Mouse (Mus musculus) hindbrain, postnatal 0 days (tissue): ENCODE results near the gene Fam72a. TPM values are rescaled to one million over a fixed set of nuclear protein-coding genes. Genes with fewer than 3 reads are reported as not detected.

Source experiments
- ATAC-seq: fragments of 200-750 bp; cut with Nextera tagmentation; 2 replicates; pipeline ENCODE4 v1.8.0; 2017; ENCODE audit warnings: mild to moderate bottlenecking, moderate TSS enrichment, moderate library complexity
- DNase-seq: peaks from one replicate; pipeline ENCODE4 v3.0.0-alpha.2; 2015; ENCODE audit warnings: low spot score
- H3K27ac ChIP-seq: fragments of 300-500 bp; sonication (generic); 2 replicates; pipeline ENCODE4 v1.5.1; 2014; ENCODE audit warnings: mild to moderate bottlenecking
- H3K27me3 ChIP-seq: fragments of 300-500 bp; sonication (generic); 2 replicates; pipeline ENCODE4 v1.6.1; 2014; ENCODE audit warnings: low read length, mixed read lengths; ENCODE audit not compliant: insufficient read depth
- H3K36me3 ChIP-seq: fragments of 300-500 bp; sonication (generic); 2 replicates; pipeline ENCODE4 v1.6.1; 2014; ENCODE audit warnings: low read length, mixed read lengths; ENCODE audit not compliant: insufficient read depth
- H3K4me1 ChIP-seq: fragments of 300-500 bp; sonication (generic); 2 replicates; pipeline ENCODE4 v1.6.1; 2014; ENCODE audit warnings: antibody characterized with exemption, low read length, mixed read lengths; ENCODE audit not compliant: insufficient read depth
- H3K4me2 ChIP-seq: fragments of 300-500 bp; sonication (generic); 2 replicates; pipeline ENCODE4 v1.6.1; 2014; ENCODE audit warnings: low read depth, mild to moderate bottlenecking, low read length, moderate library complexity, mixed read lengths
- H3K4me3 ChIP-seq: fragments of 300-500 bp; sonication (generic); 2 replicates; pipeline ENCODE4 v1.5.1; 2014; ENCODE audit warnings: low read length
- H3K9ac ChIP-seq: fragments of 300-500 bp; sonication (generic); replicated peaks from 2 replicates; pipeline ENCODE4 v1.6.1; 2014; ENCODE audit warnings: mild to moderate bottlenecking, low read length, moderate library complexity, mixed read lengths
- H3K9me3 ChIP-seq: fragments of 300-500 bp; sonication (generic); 2 replicates; pipeline ENCODE4 v1.6.1; 2016; ENCODE audit warnings: low read length, mixed read lengths
- CTCF ChIP-seq: IDR thresholded peaks from 2 replicates; pipeline ENCODE4 v1.5.1; 2016; ENCODE audit warnings: antibody characterized with exemption, control low read depth, low read depth
- WGBS: fragments of 180-500 bp; shearing (Covaris S2); extraction: QIAGEN DNeasy Blood & Tissue Kit; methylation state at CpG from one replicate; pipeline ENCODE4 v1.1.7; 2014; 5-methylcytosine and 5-hydroxymethylcytosine counted together
- polyA plus RNA-seq: library from polyadenylated mRNA; unstranded; fragments of >200 nt; fragmentation: Nextera tagmentation; extraction: Ambion mirVana; gene quantifications from 2 replicates; pipeline ENCODE4 v1.2.1, GENCODE M21; 2015
- total RNA-seq: library from RNA; depleted of rRNA; stranded (reverse); fragments of >200 nt; gene quantifications from 2 replicates; pipeline ENCODE4 v1.2.3, GENCODE M21; 2014

The Fam72a gene
- total and polyA plus RNA-seq, 2 experiments from 2014 or later, result 0.98 TPM; not detected in 1

GRCm38 (mm10) chr1:131525586-131526271 is 2.0 kb upstream of the Fam72a start:
- H3K27me3 ChIP-seq, result no peaks in the 10 kb centered on the region
- WGBS, result under 1% methylated on average over 40 of the region's 41 CpGs
- no peaks in the 10 kb centered on the region for H3K36me3 ChIP-seq
- H3K4me1 ChIP-seq, result peaks cover 21% of the 10 kb centered on the region
- peak; percentile 70 for DNase-seq
- H3K9ac ChIP-seq, result peak overlapping the region; percentile 69
- no peak for TF ChIP-seq CTCF
- no peak for ATAC-seq
- H3K4me3 ChIP-seq, result peak overlapping the region; percentile 69
- no peaks in the 10 kb centered on the region for H3K9me3 ChIP-seq
- H3K4me2 ChIP-seq, result peak overlapping the region; percentile 77
- peak overlapping the region; percentile 92 for H3K27ac ChIP-seq

GRCm38 (mm10) chr1:131526371-131527270 is 1.1 kb upstream of the Fam72a start:
- H3K27ac ChIP-seq, result peak overlapping the region; percentile 92
- peak overlapping the region; percentile 77 for H3K4me2 ChIP-seq
- 2% methylated on average over 75 of the region's 81 CpGs for WGBS
- ATAC-seq, result peak; percentile 41
- H3K4me3 ChIP-seq, result peak overlapping the region; percentile 69
- peak; percentile 41 for TF ChIP-seq CTCF
- peak overlapping the region; percentile 69 for H3K9ac ChIP-seq
- DNase-seq, result peak; percentile 76
- no peaks in the 10 kb centered on the region for H3K27me3 ChIP-seq
- H3K36me3 ChIP-seq, result no peaks in the 10 kb centered on the region
- H3K9me3 ChIP-seq, result no peaks in the 10 kb centered on the region
- H3K4me1 ChIP-seq, result peaks cover 19% of the 10 kb centered on the region

- DNase-seq, result peak; percentile 68
- ATAC-seq, result no peak
- H3K27ac ChIP-seq, result peak overlapping the region; percentile 48; the same call in 1 of the 2 replicates
- H3K9me3 ChIP-seq, result no peaks in the 10 kb centered on the region
- TF ChIP-seq CTCF, result no peak
- peak overlapping the region; percentile 74 for H3K4me3 ChIP-seq
- WGBS, result 0% methylated on average over 33 of the region's 34 CpGs
- H3K27me3 ChIP-seq, result no peaks in the 10 kb centered on the region
- no peaks in the 10 kb centered on the region for H3K36me3 ChIP-seq
- H3K4me2 ChIP-seq, result peak overlapping the region; percentile 98
- peaks cover 10% of the 10 kb centered on the region for H3K4me1 ChIP-seq
- H3K9ac ChIP-seq, result peak overlapping the region; percentile 35
These were observed 391 bp downstream of the Fam72a start for GRCm38 (mm10) chr1:131528081-131528507.

- peak overlapping the region; percentile 98 for H3K4me2 ChIP-seq
- under 1% methylated on average over 9 of the region's 9 CpGs for WGBS
- peak overlapping the region; percentile 35 for H3K9ac ChIP-seq
- DNase-seq (no peak), ATAC-seq (no peak)
- H3K4me1 ChIP-seq, result peaks cover 10% of the 10 kb centered on the region
- H3K9me3 ChIP-seq, result no peaks in the 10 kb centered on the region
- no peaks in the 10 kb centered on the region for H3K36me3 ChIP-seq
- H3K27ac ChIP-seq, result no peak overlapping the region
- peak overlapping the region; percentile 74 for H3K4me3 ChIP-seq
- no peaks in the 10 kb centered on the region for H3K27me3 ChIP-seq
- no peak for TF ChIP-seq CTCF
These were observed 961 bp downstream of the Fam72a start for GRCm38 (mm10) chr1:131528561-131529166.

- Histone ChIP-seq H3K4me1 (no peaks in the 10 kb centered on the region), H3K36me3 (no peaks in the 10 kb centered on the region), H3K27ac (no peak overlapping the region), H3K4me3 (no peak overlapping the region), H3K9ac (no peak overlapping the region), H3K27me3 (no peaks in the 10 kb centered on the region), H3K9me3 (no peaks in the 10 kb centered on the region), H3K4me2 (no peak overlapping the region)
- 93% methylated on average over 4 of the region's 4 CpGs for WGBS
- no peak for ATAC-seq
- DNase-seq, result no peak
- TF ChIP-seq CTCF, result no peak
These were observed 12.1 kb downstream of the Fam72a start for GRCm38 (mm10) chr1:131539771-131540170.

GRCm38 (mm10) chr1:131540795-131541194 is 13.1 kb downstream of the Fam72a start:
- no peak for DNase-seq
- Histone ChIP-seq H3K4me1 (no peaks in the 10 kb centered on the region), H3K4me3 (no peak overlapping the region), H3K36me3 (no peaks in the 10 kb centered on the region), H3K9me3 (no peaks in the 10 kb centered on the region), H3K27ac (no peak overlapping the region), H3K27me3 (no peaks in the 10 kb centered on the region), H3K4me2 (no peak overlapping the region), H3K9ac (no peak overlapping the region)
- ATAC-seq, result no peak
- no peak for TF ChIP-seq CTCF
- 29% methylated on average over 5 of the region's 5 CpGs for WGBS
